Mouse (Mus musculus) lung, embryonic 14.5 days (tissue): Measurements from ENCODE around the gene Kri1. TPM values are rescaled to one million over a fixed set of nuclear protein-coding genes. Genes with fewer than 3 reads are reported as not detected.

ENCODE experiments used
- ATAC-seq: fragments of 200-750 bp; cut with Nextera tagmentation; 2 replicates; pipeline ENCODE4 v1.8.0; 2017; ENCODE audit warnings: mild to moderate bottlenecking, moderate TSS enrichment, moderate library complexity; ENCODE audit not compliant: insufficient read depth
- DNase-seq: peaks from one replicate; pipeline ENCODE4 v3.0.0-alpha.2; 2015
- H3K27ac ChIP-seq: fragments of 300-500 bp; sonication (generic); 2 replicates; pipeline ENCODE4 v1.5.1; 2014; ENCODE audit warnings: low read depth, mild to moderate bottlenecking, moderate library complexity
- H3K27me3 ChIP-seq: fragments of 300-500 bp; sonication (generic); 2 replicates; pipeline ENCODE4 v1.6.1; 2014; ENCODE audit warnings: low read length, control low read depth; ENCODE audit not compliant: insufficient read depth
- H3K36me3 ChIP-seq: fragments of 300-500 bp; sonication (generic); 2 replicates; pipeline ENCODE4 v1.6.1; 2014; ENCODE audit warnings: control low read depth; ENCODE audit not compliant: insufficient read depth
- H3K4me1 ChIP-seq: fragments of 300-500 bp; sonication (generic); 2 replicates; pipeline ENCODE4 v1.6.1; 2014; ENCODE audit warnings: antibody characterized with exemption, control low read depth; ENCODE audit not compliant: insufficient read depth
- H3K4me2 ChIP-seq: fragments of 300-500 bp; sonication (generic); 2 replicates; pipeline ENCODE4 v1.6.1; 2014; ENCODE audit warnings: mild to moderate bottlenecking
- H3K4me3 ChIP-seq: fragments of 300-500 bp; sonication (generic); 2 replicates; pipeline ENCODE4 v1.5.1; 2014; ENCODE audit warnings: low read depth, low read length
- H3K9ac ChIP-seq: fragments of 300-500 bp; sonication (generic); 2 replicates; pipeline ENCODE4 v1.6.1; 2014
- H3K9me3 ChIP-seq: fragments of 300-500 bp; sonication (generic); 2 replicates; pipeline ENCODE4 v1.6.1; 2016; ENCODE audit warnings: low read depth, low read length, control low read depth
- CTCF ChIP-seq: IDR thresholded peaks from 2 replicates; pipeline ENCODE4 v1.5.1; 2016; ENCODE audit warnings: antibody characterized with exemption, low read depth
- WGBS: fragments of 180-500 bp; shearing (Covaris S2); extraction: QIAGEN DNeasy Blood & Tissue Kit; methylation state at CpG from one replicate; pipeline ENCODE4 v1.1.7; 2014; 5-methylcytosine and 5-hydroxymethylcytosine counted together
- polyA plus RNA-seq: library from polyadenylated mRNA; unstranded; fragments of >200 nt; fragmentation: Nextera tagmentation; extraction: Ambion mirVana; gene quantifications from 2 replicates; pipeline ENCODE4 v1.2.1, GENCODE M21; 2014

The Kri1 gene
- polyA plus RNA-seq, 1 experiment from 2014 or later = 14.3 TPM

DNA sequence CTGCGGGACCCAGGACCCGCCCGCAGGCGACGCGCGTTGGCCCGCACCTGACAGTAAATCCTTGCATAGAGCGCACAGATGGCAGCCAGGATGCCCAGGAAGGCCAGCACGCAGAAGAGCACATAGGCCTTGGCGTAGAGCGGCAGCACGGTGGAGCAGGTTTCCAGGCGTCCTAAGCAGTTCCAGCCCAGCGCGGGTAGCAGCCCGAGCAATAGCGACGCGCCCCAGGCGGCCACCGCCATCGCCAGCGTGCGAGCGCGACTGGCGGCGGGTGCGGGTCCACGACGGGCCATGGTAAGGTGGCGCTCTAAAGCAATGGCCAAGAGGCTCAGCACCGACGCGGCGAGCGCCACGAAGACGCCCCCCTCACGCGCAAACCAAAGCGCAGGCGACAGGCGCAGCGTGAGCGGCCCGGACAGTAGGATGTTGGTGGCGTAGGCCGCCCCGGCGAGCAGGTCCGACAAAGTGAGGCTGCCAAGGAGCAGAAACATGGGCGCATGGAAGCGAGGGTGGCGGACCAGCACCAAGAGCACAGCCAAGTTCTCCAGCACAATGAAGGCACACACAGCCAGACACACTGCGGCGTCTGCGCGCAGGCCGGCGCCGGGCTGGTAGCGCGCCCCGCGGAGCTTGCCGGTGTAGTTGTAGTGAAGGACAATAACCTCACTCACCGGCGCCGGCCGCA, 43.2 kb downstream of the Kri1 start:
- Histone ChIP-seq H3K9me3 (no peaks in the 10 kb centered on the region), H3K4me2 (peak overlapping the region; percentile 79), H3K27ac (no peak overlapping the region), H3K4me3 (peak overlapping the region; percentile 46), H3K9ac (peak overlapping the region; percentile 43), H3K27me3 (peaks cover 75% of the 10 kb centered on the region), H3K4me1 (no peaks in the 10 kb centered on the region), H3K36me3 (no peaks in the 10 kb centered on the region)
- ATAC-seq (peak; percentile 33; the same call in 1 of the 2 replicates), DNase-seq (peak; percentile 45)
- no peak for TF ChIP-seq CTCF
- WGBS = under 1% methylated on average over 69 of the region's 72 CpGs

DNA sequence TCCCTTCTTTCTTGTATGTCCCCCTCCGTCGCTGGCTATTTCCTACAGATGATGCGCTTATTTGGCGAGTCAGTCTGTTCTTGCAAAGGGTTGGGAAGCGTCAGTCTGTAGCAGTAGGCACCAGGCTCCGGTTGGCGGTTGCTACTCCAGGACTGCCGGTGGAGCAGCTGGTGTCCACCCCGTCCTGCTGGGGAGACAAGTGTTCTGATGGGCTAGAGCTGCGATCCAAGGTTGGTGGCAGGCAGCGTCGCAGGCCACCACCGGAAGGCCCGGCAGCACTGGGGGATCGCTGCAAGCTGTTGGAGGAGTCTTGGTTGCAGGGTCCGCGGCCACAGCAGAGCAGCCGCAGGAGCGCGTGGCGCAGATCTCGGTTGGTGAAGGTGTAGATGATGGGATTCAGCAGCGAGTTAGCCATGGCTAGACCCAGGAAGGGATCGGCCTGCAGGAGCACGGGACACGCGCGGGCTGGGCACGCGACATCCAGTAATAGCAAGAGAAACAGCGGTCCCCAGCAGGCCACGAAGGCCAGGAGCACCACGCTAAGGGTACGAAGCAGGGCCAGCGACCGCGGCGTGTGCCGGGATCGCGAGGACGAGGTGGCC, 43.8 kb downstream of the Kri1 start:
- 0 out of 2 replicates have a peak, but pooled peaks have one; percentile 8 for ATAC-seq
- peaks cover 68% of the 10 kb centered on the region for H3K27me3 ChIP-seq
- H3K36me3 ChIP-seq = no peaks in the 10 kb centered on the region
- no peaks in the 10 kb centered on the region for H3K9me3 ChIP-seq
- H3K4me2 ChIP-seq = peak overlapping the region; percentile 79
- peak overlapping the region; percentile 46 for H3K4me3 ChIP-seq
- H3K27ac ChIP-seq = no peak overlapping the region
- DNase-seq = no peak
- H3K9ac ChIP-seq = peak overlapping the region; percentile 43
- H3K4me1 ChIP-seq = no peaks in the 10 kb centered on the region
- WGBS = 8% methylated on average over 42 of the region's 42 CpGs
- TF ChIP-seq CTCF = no peak

GRCm38 (mm10) chr9:21241343-21241742, 46.4 kb downstream of the Kri1 start:
- no peak overlapping the region for H3K4me3 ChIP-seq
- H3K27me3 ChIP-seq = peaks cover 47% of the 10 kb centered on the region
- no peak overlapping the region for H3K9ac ChIP-seq
- DNase-seq = peak; percentile 97
- H3K36me3 ChIP-seq = peaks cover 7% of the 10 kb centered on the region; the same call in 1 of the 2 replicates
- WGBS = 7% methylated on average over 11 of the region's 11 CpGs
- TF ChIP-seq CTCF = peak; percentile 99
- no peaks in the 10 kb centered on the region for H3K9me3 ChIP-seq
- no peak overlapping the region for H3K27ac ChIP-seq
- H3K4me2 ChIP-seq = no peak overlapping the region
- H3K4me1 ChIP-seq = peaks cover 10% of the 10 kb centered on the region
- ATAC-seq = no peak

DNA sequence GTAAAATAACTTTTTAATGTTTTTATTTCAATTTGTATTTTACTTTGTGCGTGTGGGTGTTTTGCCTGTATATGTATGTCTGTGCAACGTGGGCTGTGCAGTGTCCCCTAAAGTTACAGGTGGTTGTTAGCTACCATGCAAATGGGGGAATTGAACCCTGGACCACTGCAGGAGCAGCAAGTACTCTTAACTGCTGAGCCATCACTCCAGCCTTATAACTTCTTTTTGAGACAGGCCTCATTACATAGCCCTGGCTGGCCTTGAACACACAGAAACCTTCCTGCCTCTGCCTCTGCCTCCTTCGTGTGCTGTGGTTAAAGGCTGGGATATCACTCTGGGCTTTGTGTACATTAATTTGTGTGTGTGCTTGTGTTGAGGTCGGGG, 48.3 kb downstream of the Kri1 start:
- no peak for DNase-seq
- TF ChIP-seq CTCF = no peak
- ATAC-seq = no peak
- peak overlapping the region; percentile 80 for H3K4me2 ChIP-seq
- H3K27me3 ChIP-seq = peaks cover 28% of the 10 kb centered on the region
- peaks cover 25% of the 10 kb centered on the region for H3K36me3 ChIP-seq
- H3K27ac ChIP-seq = peak overlapping the region; percentile 93
- peaks cover 10% of the 10 kb centered on the region for H3K4me1 ChIP-seq
- 28% methylated on average over 4 of the region's 4 CpGs for WGBS
- peak overlapping the region; percentile 98 for H3K4me3 ChIP-seq
- H3K9me3 ChIP-seq = no peaks in the 10 kb centered on the region
- H3K9ac ChIP-seq = peak overlapping the region; percentile 97

- TF ChIP-seq CTCF = no peak
- Histone ChIP-seq H3K4me3 (peak within 1 kb of the TSS; percentile 98), H3K9ac (peak within 1 kb of the TSS; percentile 97), H3K9me3 (no peaks in the 10 kb centered on the region), H3K4me2 (peak within 1 kb of the TSS; percentile 80), H3K4me1 (peaks cover 10% of the 10 kb centered on the region), H3K36me3 (peaks cover 30% of the 10 kb centered on the region), H3K27ac (peak within 1 kb of the TSS; percentile 93), H3K27me3 (peaks cover 22% of the 10 kb centered on the region)
- under 1% methylated on average over 83 of the region's 90 CpGs for WGBS
- DNase-seq = peak; percentile 89
- peak; percentile 90 for ATAC-seq
Observed at GRCm38 (mm10) chr9:21238733-21239464, 48.9 kb downstream of the Kri1 start, which contains the start of gene Keap1. Gene Keap1, minus strand, starts transcription at chr9:21239361.

- Histone ChIP-seq H3K9ac (peak overlapping the region; percentile 97), H3K27me3 (peaks cover 15% of the 10 kb centered on the region), H3K4me3 (peak overlapping the region; percentile 98), H3K36me3 (peaks cover 38% of the 10 kb centered on the region), H3K9me3 (no peaks in the 10 kb centered on the region), H3K4me1 (peaks cover 10% of the 10 kb centered on the region), H3K4me2 (peak overlapping the region; percentile 80), H3K27ac (peak overlapping the region; percentile 93)
- TF ChIP-seq CTCF = no peak
- WGBS = under 1% methylated on average over 31 of the region's 31 CpGs
- ATAC-seq (peak; percentile 5; the same call in 1 of the 2 replicates), DNase-seq (peak; percentile 38)
Observed at GRCm38 (mm10) chr9:21238004-21238732, 49.6 kb downstream of the Kri1 start.
